In the genomic region with DNA sequence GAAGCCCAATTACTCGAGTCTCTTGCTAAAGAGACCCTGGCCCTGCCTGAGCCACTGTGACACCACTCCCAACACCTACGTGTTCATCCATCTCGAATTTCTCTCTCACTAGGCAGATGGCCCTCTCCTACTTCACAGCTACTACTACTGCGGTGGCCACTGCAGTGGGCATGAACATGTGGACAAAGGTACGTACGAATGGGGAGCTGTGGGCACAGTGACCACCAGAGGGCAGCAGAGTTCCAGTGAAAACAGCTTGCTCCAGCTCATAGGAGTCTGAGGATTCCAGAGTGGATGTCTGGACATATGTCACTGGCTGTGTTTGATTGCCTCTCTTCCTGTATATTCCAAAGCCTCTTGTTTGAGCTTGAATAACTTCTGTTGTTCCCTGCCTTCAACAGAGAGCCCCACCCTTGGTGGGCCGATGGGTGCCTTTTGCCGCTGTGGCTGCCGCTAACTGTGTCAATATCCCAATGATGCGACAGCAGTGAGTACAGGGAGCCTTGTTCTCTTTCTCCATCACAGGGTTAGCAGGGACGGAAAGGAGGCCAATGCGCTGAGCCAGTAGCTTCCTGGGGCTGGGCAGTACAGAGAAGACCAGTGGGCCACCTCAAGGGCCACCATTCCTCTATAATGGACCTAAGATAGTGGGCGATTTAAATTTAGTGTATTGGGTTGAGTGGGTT, we compare ENCODE assay signal across 7 mouse cellular contexts. TPM values are rescaled to one million over a fixed set of nuclear protein-coding genes. Genes with fewer than 3 reads are reported as not detected.
DNase-seq lines count a peak whose midpoint lies in the region; ATAC-seq and TF ChIP-seq lines count a peak whose summit lies in the region.

No protein-coding gene starts in this region.

- H3K4me3 ChIP-seq in cortical plate, adult 2 months (ENCODE audit: insufficient read depth, low read length): no peak overlapping the region
- no peak overlapping the region for H3K4me3 ChIP-seq in intestine, postnatal 0 days (ENCODE audit: low read depth, low read length)
- H3K4me3 ChIP-seq in limb, embryonic 11.5 days (ENCODE audit: low read depth, low read length): no peak overlapping the region
- no peak overlapping the region for H3K4me3 ChIP-seq in midbrain, embryonic 14.5 days (replicated peaks; ENCODE audit: low read depth, low read length)

- TF ChIP-seq CTCF in cortical plate, adult 2 months (IDR thresholded peaks at IDR 0.05; ENCODE audit: extremely low read depth, insufficient read depth, low read length): peak; percentile 99
- peak; percentile 98 for TF ChIP-seq CTCF in intestine, postnatal 0 days (IDR thresholded peaks at IDR 0.05; ENCODE audit: low read depth)

- WGBS in intestine, postnatal 0 days: 59% methylated on average over 13 of the region's 13 CpGs
- 57% methylated on average over 13 of the region's 13 CpGs for WGBS in limb, embryonic 11.5 days
- 60% methylated on average over 13 of the region's 13 CpGs for WGBS in midbrain, embryonic 14.5 days

- H3K4me2 ChIP-seq in intestine, postnatal 0 days (replicated peaks; ENCODE audit: low read depth): no peak overlapping the region
- no peak overlapping the region for H3K4me2 ChIP-seq in limb, embryonic 11.5 days (ENCODE audit: low read depth, severe bottlenecking)
- H3K4me2 ChIP-seq in midbrain, embryonic 14.5 days (ENCODE audit: low read length): no peak overlapping the region

- intact Hi-C loops in gastrocnemius, postnatal 14 days (cut with DNase I; ENCODE audit: low total_unique reads): loop anchor here (5.0 kb wide), 2 partner anchors 84 to 154 kb away; partner anchors contain the start of gene Cyp17a1

- ATAC-seq in intestine, postnatal 0 days: peak; percentile 63; the same call in 1 of the 2 replicates
- ATAC-seq in limb, embryonic 11.5 days (ENCODE audit: insufficient number of reproducible peaks, low FRiP score, low TSS enrichment, low read depth): no peak
- ATAC-seq in midbrain, embryonic 14.5 days (ENCODE audit: low FRiP score, low TSS enrichment): peak; percentile 40; the same call in 1 of the 2 replicates

- no peak overlapping the region for H3K27ac ChIP-seq in cortical plate, adult 2 months (ENCODE audit: insufficient read depth, low read length)
- no peak overlapping the region for H3K27ac ChIP-seq in intestine, postnatal 0 days (ENCODE audit: low read depth, low read length)
- no peak overlapping the region for H3K27ac ChIP-seq in limb, embryonic 11.5 days (replicated peaks; ENCODE audit: low read depth, low read length)
- H3K27ac ChIP-seq in midbrain, embryonic 14.5 days (replicated peaks; ENCODE audit: low read depth, low read length): no peak overlapping the region

- H3K36me3 ChIP-seq in intestine, postnatal 0 days (ENCODE audit: control insufficient read depth, insufficient read depth): peaks cover 22% of the 10 kb centered on the region
- H3K36me3 ChIP-seq in limb, embryonic 11.5 days (ENCODE audit: control insufficient read depth, insufficient read depth, low read length): no peaks in the 10 kb centered on the region
- peaks cover 32% of the 10 kb centered on the region for H3K36me3 ChIP-seq in midbrain, embryonic 14.5 days (ENCODE audit: control insufficient read depth, insufficient read depth, low read length)

- no peak for TF ChIP-seq POLR2A in cortical plate, adult 2 months (IDR thresholded peaks at IDR 0.05; ENCODE audit: extremely low read depth, insufficient read depth, low read length)

- H3K4me1 ChIP-seq in cortical plate, adult 2 months (ENCODE audit: control insufficient read depth, insufficient read depth, low read length): no peaks in the 10 kb centered on the region
- H3K4me1 ChIP-seq in intestine, postnatal 0 days (replicated peaks; ENCODE audit: control insufficient read depth, insufficient read depth, low read length): no peaks in the 10 kb centered on the region
- H3K4me1 ChIP-seq in limb, embryonic 11.5 days (ENCODE audit: control insufficient read depth, insufficient read depth, low read length): no peaks in the 10 kb centered on the region
- no peaks in the 10 kb centered on the region for H3K4me1 ChIP-seq in midbrain, embryonic 14.5 days (ENCODE audit: control insufficient read depth, insufficient read depth, low read length)

- no peaks in the 10 kb centered on the region for H3K27me3 ChIP-seq in intestine, postnatal 0 days (replicated peaks; ENCODE audit: control insufficient read depth, insufficient read depth, low read length)
- no peaks in the 10 kb centered on the region for H3K27me3 ChIP-seq in limb, embryonic 11.5 days (ENCODE audit: control insufficient read depth, insufficient read depth, low read length)
- H3K27me3 ChIP-seq in midbrain, embryonic 14.5 days (ENCODE audit: control insufficient read depth, insufficient read depth, low read length): no peaks in the 10 kb centered on the region

- DNase-seq in adrenal gland, adult 18-20 months (ENCODE audit: low spot score in 2 of 2): peak; percentile 92 to 94
- DNase-seq in gastrocnemius, postnatal 14 days: peak; percentile 85
- peak; percentile 94 for DNase-seq in limb, embryonic 11.5 days (ENCODE audit: low spot score)
- DNase-seq in midbrain, embryonic 14.5 days: peak; percentile 93
- peak; percentile 54 for DNase-seq in spleen, adult 12 weeks (ENCODE audit: low spot score)

- H3K9ac ChIP-seq in intestine, postnatal 0 days (ENCODE audit: low read depth, low read length): no peak overlapping the region
- no peak overlapping the region for H3K9ac ChIP-seq in limb, embryonic 11.5 days (ENCODE audit: low read length)
- H3K9ac ChIP-seq in midbrain, embryonic 14.5 days (replicated peaks; ENCODE audit: low read length): no peak overlapping the region

- no peaks in the 10 kb centered on the region for H3K9me3 ChIP-seq in intestine, postnatal 0 days (ENCODE audit: control insufficient read depth)
- H3K9me3 ChIP-seq in limb, embryonic 11.5 days (ENCODE audit: control insufficient read depth, low read length): no peaks in the 10 kb centered on the region
- H3K9me3 ChIP-seq in midbrain, embryonic 14.5 days (ENCODE audit: control insufficient read depth, low read length): no peaks in the 10 kb centered on the region

RNA-seq across cellular contexts. Expression of gene Wbp1l, which starts 10.9 kb away (rescaled TPM):
- total RNA-seq in adrenal gland, adult 18-20 months (2021): 100 to 1,000 TPM in 1 of 2 experiments, 10 to 100 TPM in 1; 86.9 to 179 TPM
- 24.3 and 26.6 TPM in 2 replicates for polyA plus RNA-seq in cortical plate, adult 2 months (2012; rRNA removed)
- 10 to 100 TPM; 30.4 to 38.5 TPM for total RNA-seq in gastrocnemius, postnatal 14 days (2021)
- polyA plus RNA-seq in intestine, postnatal 0 days (2015; fragmentation: Nextera tagmentation; extraction: Ambion mirVana): 33.1 and 35.2 TPM in 2 replicates
- 40.4 and 40.8 TPM in 2 replicates for polyA plus RNA-seq in limb, embryonic 11.5 days (2014; fragmentation: Nextera tagmentation; extraction: Ambion mirVana)
- polyA plus RNA-seq in midbrain, embryonic 14.5 days (2014; fragmentation: Nextera tagmentation; extraction: Ambion mirVana): 27.5 and 33.8 TPM in 2 replicates

RNA-seq across cellular contexts. Expression of gene Sfxn2, which starts 14.8 kb away (rescaled TPM):
- 1 to 10 TPM; 8.1 to 8.3 TPM for total RNA-seq in adrenal gland, adult 18-20 months (2021)
- polyA plus RNA-seq in cortical plate, adult 2 months (2012; rRNA removed): 5.1 and 5.5 TPM in 2 replicates
- 1 to 10 TPM; 2.8 to 3.4 TPM for total RNA-seq in gastrocnemius, postnatal 14 days (2021)
- polyA plus RNA-seq in intestine, postnatal 0 days (2015; fragmentation: Nextera tagmentation; extraction: Ambion mirVana): 5.2 and 6.2 TPM in 2 replicates
- polyA plus RNA-seq in limb, embryonic 11.5 days (2014; fragmentation: Nextera tagmentation; extraction: Ambion mirVana): 15.2 and 15.6 TPM in 2 replicates
- polyA plus RNA-seq in midbrain, embryonic 14.5 days (2014; fragmentation: Nextera tagmentation; extraction: Ambion mirVana): 7.3 and 10.2 TPM in 2 replicates

RNA-seq across cellular contexts. Expression of gene Arl3, which starts 15.0 kb away (rescaled TPM):
- total RNA-seq in adrenal gland, adult 18-20 months (2021): 10 to 100 TPM; 56.9 to 64.9 TPM
- 213 and 216 TPM in 2 replicates for polyA plus RNA-seq in cortical plate, adult 2 months (2012; rRNA removed)
- total RNA-seq in gastrocnemius, postnatal 14 days (2021): 10 to 100 TPM; 47.1 to 56.5 TPM
- 21.1 and 25.6 TPM in 2 replicates for polyA plus RNA-seq in intestine, postnatal 0 days (2015; fragmentation: Nextera tagmentation; extraction: Ambion mirVana)
- polyA plus RNA-seq in limb, embryonic 11.5 days (2014; fragmentation: Nextera tagmentation; extraction: Ambion mirVana): 128 and 133 TPM in 2 replicates
- 134 and 200 TPM in 2 replicates for polyA plus RNA-seq in midbrain, embryonic 14.5 days (2014; fragmentation: Nextera tagmentation; extraction: Ambion mirVana)
